Mouse (Mus musculus): ENCODE measurements around the gene Tmem183a. TPM values are rescaled to one million over a fixed set of nuclear protein-coding genes. Genes with fewer than 3 reads are reported as not detected.

Gene Tmem183a
- polyA plus RNA-seq, 1 experiment from 2014 or later, result 118 TPM

- H3K9ac ChIP-seq (replicated peaks), result no peak overlapping the region
- H3K4me1 ChIP-seq, result peaks cover 4% of the 10 kb centered on the region
- no peaks in the 10 kb centered on the region for H3K9me3 ChIP-seq
- H3K4me3 ChIP-seq, result no peak overlapping the region
- no peaks in the 10 kb centered on the region for H3K36me3 ChIP-seq
- ATAC-seq (ENCODE audit: low FRiP score, low read depth), result no peak
- H3K27ac ChIP-seq (replicated peaks), result no peak overlapping the region
- H3K27me3 ChIP-seq, result no peaks in the 10 kb centered on the region
- no peak overlapping the region for H3K4me2 ChIP-seq (replicated peaks)
- 88% methylated on average over 7 of the region's 7 CpGs for whole genome bisulfite sequencing
Measured at GRCm38 (mm10) chr1:134311760-134312159, 50.0 kb downstream of the Tmem183a start.

GRCm38 (mm10) chr1:134310729-134311128, 51.0 kb downstream of the Tmem183a start:
- H3K36me3 ChIP-seq, result no peaks in the 10 kb centered on the region
- WGBS, result 90% methylated on average over 3 of the region's 3 CpGs
- no peaks in the 10 kb centered on the region for H3K27me3 ChIP-seq
- H3K27ac ChIP-seq (replicated peaks), result no peak overlapping the region
- peaks cover 4% of the 10 kb centered on the region for H3K4me1 ChIP-seq
- no peak for ATAC-seq (ENCODE audit: low FRiP score, low read depth)
- H3K9ac ChIP-seq (replicated peaks), result no peak overlapping the region
- no peak overlapping the region for H3K4me3 ChIP-seq
- H3K9me3 ChIP-seq, result no peaks in the 10 kb centered on the region
- no peak overlapping the region for H3K4me2 ChIP-seq (replicated peaks)

GRCm38 (mm10) chr1:134310291-134310690, 51.5 kb downstream of the Tmem183a start:
- Histone ChIP-seq H3K9ac (replicated peaks) (no peak overlapping the region), H3K4me2 (replicated peaks) (no peak overlapping the region), H3K27ac (replicated peaks) (no peak overlapping the region), H3K4me1 (peaks cover 4% of the 10 kb centered on the region), H3K36me3 (no peaks in the 10 kb centered on the region), H3K27me3 (no peaks in the 10 kb centered on the region), H3K4me3 (no peak overlapping the region), H3K9me3 (no peaks in the 10 kb centered on the region)
- ATAC-seq (ENCODE audit: low FRiP score, low read depth), result no peak
- WGBS, result 89% methylated on average over 2 of the region's 2 CpGs

- H3K4me1 ChIP-seq, result peaks cover 16% of the 10 kb centered on the region
- H3K9me3 ChIP-seq, result no peaks in the 10 kb centered on the region
- no peak overlapping the region for H3K27ac ChIP-seq (replicated peaks)
- no peaks in the 10 kb centered on the region for H3K36me3 ChIP-seq
- 41% methylated on average over 10 of the region's 10 CpGs for WGBS
- H3K4me2 ChIP-seq (replicated peaks), result no peak overlapping the region
- peak; percentile 42; the same call in 1 of the 2 replicates for ATAC-seq (ENCODE audit: low FRiP score, low read depth)
- no peaks in the 10 kb centered on the region; the same call in 1 of the 2 replicates for H3K27me3 ChIP-seq
- no peak overlapping the region for H3K9ac ChIP-seq (replicated peaks)
- H3K4me3 ChIP-seq, result no peak overlapping the region
Measured at GRCm38 (mm10) chr1:134307409-134307808, 54.4 kb downstream of the Tmem183a start.

- Histone ChIP-seq H3K4me3 (no peak overlapping the region), H3K9me3 (no peaks in the 10 kb centered on the region), H3K9ac (replicated peaks) (no peak overlapping the region), H3K27ac (replicated peaks) (no peak overlapping the region), H3K36me3 (no peaks in the 10 kb centered on the region), H3K27me3 (peaks cover 17% of the 10 kb centered on the region), H3K4me1 (peaks cover 18% of the 10 kb centered on the region), H3K4me2 (replicated peaks) (no peak overlapping the region)
- 93% methylated on average over 9 of the region's 9 CpGs for WGBS
- no peak for ATAC-seq (ENCODE audit: low FRiP score, low read depth)
Measured at GRCm38 (mm10) chr1:134304940-134305339, 56.8 kb downstream of the Tmem183a start.

GRCm38 (mm10) chr1:134302568-134303238, 59.1 kb downstream of the Tmem183a start:
- peaks cover 29% of the 10 kb centered on the region for H3K4me1 ChIP-seq

GRCm38 (mm10) chr1:134298636-134299411, 63.0 kb downstream of the Tmem183a start:
- Histone ChIP-seq H3K27me3 (peaks cover 51% of the 10 kb centered on the region), H3K4me1 (peaks cover 25% of the 10 kb centered on the region), H3K4me2 (replicated peaks) (peak overlapping the region; percentile 97), H3K4me3 (peak overlapping the region; percentile 63), H3K9me3 (0 out of 2 replicates have a peak, but pooled peaks cover 2% of the 10 kb centered on the region), H3K27ac (replicated peaks) (no peak overlapping the region), H3K36me3 (no peaks in the 10 kb centered on the region), H3K9ac (replicated peaks) (peak overlapping the region; percentile 68)
- WGBS, result 4% methylated on average over 59 of the region's 59 CpGs
- peak; percentile 61 for ATAC-seq (ENCODE audit: low FRiP score, low read depth)

More at GRCm38 (mm10) chr1:134302568-134303238, 59.1 kb downstream of the Tmem183a start:
- 16% methylated on average over 8 of the region's 8 CpGs for WGBS
- Histone ChIP-seq H3K36me3 (no peaks in the 10 kb centered on the region), H3K4me3 (no peak overlapping the region), H3K9me3 (no peaks in the 10 kb centered on the region), H3K9ac (replicated peaks) (0 out of 2 replicates have a peak overlapping the region, but pooled peaks have one; percentile 6), H3K27ac (replicated peaks) (peak overlapping the region; percentile 74), H3K27me3 (peaks cover 40% of the 10 kb centered on the region), H3K4me2 (replicated peaks) (no peak overlapping the region)
- peak; percentile 28; the same call in 1 of the 2 replicates for ATAC-seq (ENCODE audit: low FRiP score, low read depth)

GRCm38 (mm10) chr1:134297265-134297664, 64.5 kb downstream of the Tmem183a start:
- Histone ChIP-seq H3K36me3 (no peaks in the 10 kb centered on the region), H3K9ac (replicated peaks) (no peak overlapping the region), H3K9me3 (0 out of 2 replicates have a peak, but pooled peaks cover 2% of the 10 kb centered on the region), H3K4me1 (peaks cover 15% of the 10 kb centered on the region), H3K27me3 (peaks cover 51% of the 10 kb centered on the region), H3K4me3 (no peak overlapping the region), H3K4me2 (replicated peaks) (no peak overlapping the region), H3K27ac (replicated peaks) (no peak overlapping the region)
- ATAC-seq (ENCODE audit: low FRiP score, low read depth), result no peak
- WGBS, result 87% methylated on average over 8 of the region's 8 CpGs

Other genes with a start within 250 kb of the Tmem183a start
- 2.3 and 2.9 TPM in 2 replicates for gene Chil1, start 179.8 kb downstream of the Tmem183a start, polyA plus RNA-seq (2016; fragmentation: Nextera tagmentation; extraction: Ambion mirVana)
- gene Mybph, start 168.5 kb downstream of the Tmem183a start, polyA plus RNA-seq (2016; fragmentation: Nextera tagmentation; extraction: Ambion mirVana), result not detected in 2 replicates
- 0.64 and 1.0 TPM in 2 replicates for gene Adora1, start 126.5 kb downstream of the Tmem183a start, polyA plus RNA-seq (2016; fragmentation: Nextera tagmentation; extraction: Ambion mirVana)
- 0.11 and 0.30 TPM in 2 replicates for gene Myog, start 72.0 kb downstream of the Tmem183a start, polyA plus RNA-seq (2016; fragmentation: Nextera tagmentation; extraction: Ambion mirVana)
- 5.1 and 5.3 TPM in 2 replicates for gene Ppfia4, start 29.1 kb downstream of the Tmem183a start, polyA plus RNA-seq (2016; fragmentation: Nextera tagmentation; extraction: Ambion mirVana)
- gene 4933406M09Rik, start 24.0 kb upstream of the Tmem183a start, polyA plus RNA-seq (2016; fragmentation: Nextera tagmentation; extraction: Ambion mirVana), result not detected in 2 replicates
- gene Cyb5r1, start 43.6 kb upstream of the Tmem183a start, polyA plus RNA-seq (2016; fragmentation: Nextera tagmentation; extraction: Ambion mirVana), result 20.7 and 26.4 TPM in 2 replicates
- 68.5 and 72.1 TPM in 2 replicates for gene Adipor1, start 53.4 kb upstream of the Tmem183a start, polyA plus RNA-seq (2016; fragmentation: Nextera tagmentation; extraction: Ambion mirVana)
- gene Klhl12, start 93.6 kb upstream of the Tmem183a start, polyA plus RNA-seq (2016; fragmentation: Nextera tagmentation; extraction: Ambion mirVana), result 31.3 and 32.7 TPM in 2 replicates
- 42.6 and 45.6 TPM in 2 replicates for gene Rabif, start 132.7 kb upstream of the Tmem183a start, polyA plus RNA-seq (2016; fragmentation: Nextera tagmentation; extraction: Ambion mirVana)
- not detected in 2 replicates for gene Mgat4e, start 187.7 kb upstream of the Tmem183a start, polyA plus RNA-seq (2016; fragmentation: Nextera tagmentation; extraction: Ambion mirVana)
- gene Kdm5b, start 198.2 kb upstream of the Tmem183a start, polyA plus RNA-seq (2016; fragmentation: Nextera tagmentation; extraction: Ambion mirVana), result 102 and 111 TPM in 2 replicates

All from midbrain, embryonic 12.5 days (tissue).